Mouse (Mus musculus) skeletal muscle tissue, adult 2 months (tissue): ENCODE measurements at regions not wholly inside any gene's neighbourhood (a gene's known extent, or its start where the extent isn't known, plus 50 kb on each side); places are given as distances from the start of the nearest gene placed in this dataset.

ENCODE experiments used
- DNase-seq: peaks from one replicate; pipeline ENCODE4 v3.0.0-alpha.2; 2012; ENCODE audit warnings: low read depth, low spot score

DNA sequence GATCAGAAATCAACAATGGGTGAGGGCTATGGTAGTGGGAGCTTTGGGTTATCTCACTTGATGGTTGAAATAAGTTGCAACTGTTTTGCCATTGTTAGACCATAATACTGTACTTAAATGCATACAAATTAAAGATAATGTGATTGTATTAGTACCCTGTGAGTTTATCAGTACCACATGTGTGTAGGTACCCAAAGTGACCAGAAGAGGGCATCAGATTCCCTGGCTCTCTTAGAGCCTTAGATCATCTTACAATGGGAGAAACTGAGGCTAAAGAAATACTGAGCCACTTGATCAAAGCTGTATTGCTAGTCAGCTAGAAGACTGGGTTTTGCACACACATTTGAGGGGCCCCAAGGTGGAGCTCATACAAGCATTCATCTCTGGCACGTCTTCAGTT, 155.5 kb downstream of the Fgf9 start:
- no peak for DNase-seq

DNA sequence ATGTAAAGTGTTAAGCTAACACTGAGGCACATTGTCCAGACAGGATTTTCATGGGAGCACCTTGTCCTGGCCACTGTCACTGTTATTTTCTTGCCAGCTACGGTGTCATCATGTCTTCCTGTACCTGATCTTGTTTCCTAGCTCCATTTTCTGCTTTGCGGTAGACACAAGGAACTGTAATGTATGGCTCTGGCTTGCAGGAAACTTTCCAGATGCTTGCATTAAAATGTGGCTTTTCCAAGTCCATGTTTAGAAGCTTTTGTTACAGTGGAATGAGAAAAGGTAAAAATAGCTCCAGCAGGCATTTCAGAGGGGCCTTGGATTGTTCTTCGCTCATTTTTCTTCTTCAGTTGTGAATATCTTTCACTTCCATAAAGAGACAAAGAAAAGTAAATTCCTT, 154.1 kb downstream of the Fgf9 start:
- DNase-seq = no peak

DNA sequence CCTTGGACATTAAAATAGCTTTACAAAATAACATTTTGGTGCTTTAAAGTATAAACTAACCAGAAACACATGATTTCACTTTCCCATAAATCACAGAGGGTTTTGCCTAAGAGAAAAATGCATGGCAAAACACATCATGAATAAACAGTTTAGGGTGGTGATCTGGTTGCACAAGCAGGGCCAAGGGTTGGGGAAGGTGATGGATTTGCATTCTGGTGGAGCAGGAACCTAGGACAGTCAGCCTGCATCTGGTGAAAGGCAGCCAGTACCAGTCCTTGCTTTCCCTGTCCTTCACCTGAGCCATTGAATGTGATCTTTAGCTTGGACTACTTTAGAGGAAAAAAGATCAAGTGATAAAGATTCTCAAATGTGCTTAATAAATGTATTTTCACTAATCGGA, 138.1 kb downstream of the Fgf9 start:
- no peak for DNase-seq

DNA sequence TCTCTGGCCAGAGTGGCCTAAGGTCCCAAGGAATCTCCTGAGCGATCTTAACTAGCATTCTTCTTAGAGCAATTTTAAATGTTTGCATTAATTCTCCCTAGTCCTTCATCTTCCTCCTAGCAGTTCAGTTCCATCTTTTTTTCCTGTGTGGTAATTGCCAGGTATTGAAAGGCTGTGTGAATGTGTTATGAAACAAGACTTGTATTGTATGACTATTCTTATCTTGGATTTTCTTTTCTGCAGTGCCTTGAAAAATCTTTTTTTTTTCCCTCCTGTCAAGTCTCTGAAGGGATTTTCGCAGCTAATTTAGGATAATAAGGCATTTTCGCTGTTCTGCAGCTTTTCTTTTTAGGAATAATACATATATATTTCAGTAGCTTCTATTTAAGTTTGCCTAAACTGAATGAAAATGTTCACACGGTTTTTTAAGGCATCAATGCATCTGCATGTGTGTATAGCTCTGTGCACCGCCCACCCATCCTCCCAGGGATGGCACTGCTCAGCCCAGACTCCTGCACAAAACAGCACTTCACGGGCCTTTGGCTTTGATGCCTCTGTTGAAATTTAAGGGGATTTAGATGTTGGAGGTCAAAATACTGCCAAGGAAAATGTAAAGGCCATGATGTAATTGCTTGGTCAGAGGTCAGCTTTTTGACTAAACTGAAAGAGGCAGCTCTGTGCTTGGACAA, 132.4 kb downstream of the Fgf9 start:
- no peak for DNase-seq

DNA sequence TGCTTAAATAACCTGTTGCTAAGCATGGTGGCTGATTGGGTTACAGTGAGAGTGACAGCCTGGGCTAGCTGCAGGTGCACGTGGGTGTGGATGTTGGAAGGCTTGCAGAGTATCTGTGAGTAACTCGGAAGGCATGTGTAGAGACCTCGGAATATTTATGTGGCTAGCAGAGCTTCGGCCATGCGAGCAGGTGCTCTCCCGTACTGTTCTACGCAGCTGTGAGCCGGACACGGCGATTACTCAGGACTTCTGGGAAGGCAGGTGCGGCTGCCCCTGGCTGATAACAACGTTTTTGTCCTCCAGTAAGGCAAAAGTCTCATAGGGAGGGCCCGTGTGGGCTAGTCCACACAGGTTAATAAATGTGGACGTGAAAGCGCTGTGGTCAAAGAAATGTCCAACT, 119.6 kb downstream of the Fgf9 start:
- no peak for DNase-seq

DNA sequence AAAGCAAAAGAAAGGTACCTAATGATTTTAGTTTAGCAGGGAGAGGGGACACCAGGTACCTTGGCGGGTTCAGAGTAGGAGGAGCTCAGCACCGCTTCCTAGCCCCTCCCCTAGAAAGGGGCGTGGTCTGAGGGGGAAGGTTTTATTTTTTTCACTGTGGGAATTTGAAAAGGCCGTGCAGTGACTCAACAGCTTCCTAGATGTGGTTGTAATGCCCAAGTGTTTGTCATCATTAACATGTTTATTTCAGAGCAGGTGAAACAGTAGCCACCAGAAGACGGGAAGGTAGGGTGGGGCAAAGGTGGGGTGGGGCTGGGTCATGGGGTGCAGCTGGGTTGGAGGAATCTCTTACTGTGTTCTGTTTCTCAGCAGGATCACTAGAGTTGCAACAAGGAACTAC, 112.5 kb downstream of the Fgf9 start:
- no peak for DNase-seq

DNA sequence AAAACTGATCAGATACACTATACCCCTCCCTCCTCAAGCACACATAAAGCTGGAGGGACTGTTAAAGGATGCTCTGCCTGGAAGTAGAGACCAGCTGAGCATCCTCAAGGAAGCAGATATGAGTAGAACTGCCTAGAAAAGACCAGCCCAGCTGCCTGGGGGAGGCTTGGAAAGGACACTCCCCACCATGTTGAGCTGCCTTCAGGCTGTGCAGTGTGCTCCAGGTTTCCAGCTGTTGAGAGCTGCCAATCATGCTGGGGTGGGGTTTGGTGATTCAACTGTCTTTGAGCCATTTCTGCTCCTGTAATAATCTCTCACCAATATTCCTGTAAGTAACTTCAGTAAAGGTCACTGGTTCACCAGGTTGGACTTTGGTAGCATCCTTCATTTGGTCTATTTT, 110.4 kb downstream of the Fgf9 start:
- no peak for DNase-seq

DNA sequence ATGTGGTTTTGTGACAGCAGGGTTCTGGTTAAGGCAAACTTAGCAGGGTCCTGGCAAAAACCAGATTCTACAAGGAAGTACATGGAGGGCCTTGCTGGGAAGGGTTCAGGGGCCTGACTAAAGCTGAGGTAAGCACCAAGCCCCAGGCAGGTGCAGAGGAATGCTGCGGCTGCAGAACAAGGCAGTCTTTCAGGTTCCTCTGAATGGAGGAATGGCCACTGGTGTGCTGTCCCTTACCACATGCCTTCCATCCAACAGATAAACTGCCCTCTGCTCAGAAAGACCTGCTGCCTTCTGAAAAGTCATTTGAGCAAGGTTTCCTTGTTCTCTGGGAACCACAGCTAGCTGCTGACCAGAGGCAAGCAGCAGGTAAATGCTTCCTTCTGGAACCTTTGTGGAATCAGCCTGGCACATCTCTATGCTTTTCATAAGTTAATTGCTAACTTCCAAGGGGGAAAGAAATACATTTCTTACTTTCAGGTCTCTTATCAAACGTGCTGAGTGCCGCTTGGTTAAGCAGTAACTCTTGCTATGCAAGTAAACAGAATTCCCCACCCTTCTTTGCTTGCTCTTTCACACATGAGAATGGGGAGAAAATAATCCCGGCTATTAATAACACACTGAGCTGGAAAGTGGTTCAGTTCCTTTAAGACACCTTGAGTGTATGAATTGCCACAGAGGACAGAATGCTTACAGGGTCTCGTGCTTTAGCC, 105.5 kb downstream of the Fgf9 start:
- no peak for DNase-seq

DNA sequence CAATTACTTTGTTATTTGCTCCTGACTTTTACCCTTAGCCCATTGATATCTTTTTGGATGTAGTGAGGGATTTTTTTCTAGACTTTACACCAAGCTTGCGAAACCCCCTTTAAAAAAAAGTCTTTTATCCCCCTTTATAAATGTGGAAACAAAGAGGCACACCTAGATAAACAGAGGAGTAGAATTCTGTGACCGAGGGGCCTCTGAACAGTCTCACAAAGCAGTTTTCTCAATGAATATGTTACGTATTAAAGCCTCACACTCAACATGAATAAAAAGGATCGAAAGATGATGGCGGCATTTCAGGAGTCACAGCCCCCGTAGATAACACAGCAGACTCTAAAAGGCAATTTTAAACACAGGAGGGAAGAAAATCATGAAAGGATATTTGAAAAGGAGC, 104.2 kb downstream of the Fgf9 start:
- no peak for DNase-seq

DNA sequence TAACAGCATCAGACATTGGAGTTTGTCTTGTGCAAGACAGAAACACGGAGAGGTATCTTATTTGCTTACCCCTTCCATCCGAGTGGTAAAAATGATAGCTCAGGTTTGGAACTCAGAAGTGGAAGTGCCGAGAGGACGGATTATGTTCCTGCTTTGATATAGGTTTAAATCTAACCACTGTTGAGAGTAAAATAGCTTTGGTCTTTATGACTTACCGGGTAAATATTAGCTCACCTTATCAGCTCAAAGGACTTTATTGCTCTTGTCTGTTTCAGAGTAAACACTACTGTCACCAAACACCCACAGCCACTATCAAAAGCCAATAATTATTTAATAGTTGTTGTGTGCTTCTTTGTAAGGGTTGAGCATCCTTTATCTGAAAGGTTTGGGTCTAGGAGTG, 98.6 kb downstream of the Fgf9 start:
- no peak for DNase-seq
